Mouse (Mus musculus): Measurements from ENCODE around the gene Ndufs8.
"Not testable (repeated sequence)": the region's sequence is repeated elsewhere in the genome, so short reads cannot be mapped to it uniquely, and the experiment has no call there.

Gene Ndufs8

GRCm38 (mm10) chr19:3912337-3913204, at the start of gene Ndufs8:
Ndufs8 (minus strand) TSS chr19:3912774.
- DNase-seq (ENCODE audit: low spot score in 2 of 2), result peak; percentile 86 to 89

GRCm38 (mm10) chr19:3961805-3962204, 49.2 kb upstream of the Ndufs8 start:
- DNase-seq (ENCODE audit: low spot score in 2 of 2), result not testable (repeated sequence)

GRCm38 (mm10) chr19:3960211-3960610, 47.6 kb upstream of the Ndufs8 start:
- no peak for DNase-seq (ENCODE audit: low spot score in 2 of 2)

GRCm38 (mm10) chr19:3959030-3959429, 46.5 kb upstream of the Ndufs8 start:
- DNase-seq (ENCODE audit: low spot score in 2 of 2), result no peak

- no peak for DNase-seq (ENCODE audit: low spot score in 2 of 2)
Observed at GRCm38 (mm10) chr19:3958470-3958869, 45.9 kb upstream of the Ndufs8 start, which contains the start of gene Aldh3b3. Aldh3b3 (plus strand) TSS chr19:3958645.

- DNase-seq (ENCODE audit: low spot score in 2 of 2), result not testable (repeated sequence)
Observed at GRCm38 (mm10) chr19:3957296-3958036, 44.9 kb upstream of the Ndufs8 start.

GRCm38 (mm10) chr19:3955804-3956203, 43.2 kb upstream of the Ndufs8 start:
- DNase-seq (ENCODE audit: low spot score in 2 of 2), result no peak

GRCm38 (mm10) chr19:3955033-3955432, 42.5 kb upstream of the Ndufs8 start:
- DNase-seq (ENCODE audit: low spot score in 2 of 2), result no peak

GRCm38 (mm10) chr19:3952099-3952498, 39.5 kb upstream of the Ndufs8 start:
- DNase-seq (ENCODE audit: low spot score in 2 of 2), result no peak

GRCm38 (mm10) chr19:3951461-3951860, 38.9 kb upstream of the Ndufs8 start:
- no peak for DNase-seq (ENCODE audit: low spot score in 2 of 2)

GRCm38 (mm10) chr19:3950331-3950730, 37.8 kb upstream of the Ndufs8 start:
- no peak for DNase-seq (ENCODE audit: low spot score in 2 of 2)

- no peak for DNase-seq (ENCODE audit: low spot score in 2 of 2)
Observed at GRCm38 (mm10) chr19:3948546-3948945, 36.0 kb upstream of the Ndufs8 start.

- DNase-seq (ENCODE audit: low spot score in 2 of 2), result no peak
Observed at GRCm38 (mm10) chr19:3947813-3948212, 35.2 kb upstream of the Ndufs8 start.

GRCm38 (mm10) chr19:3946715-3947114, 34.1 kb upstream of the Ndufs8 start:
- no peak for DNase-seq (ENCODE audit: low spot score in 2 of 2)

GRCm38 (mm10) chr19:3945872-3946564, 33.4 kb upstream of the Ndufs8 start:
- no peak for DNase-seq (ENCODE audit: low spot score in 2 of 2)

- no peak for DNase-seq (ENCODE audit: low spot score in 2 of 2)
Observed at GRCm38 (mm10) chr19:3942986-3943735, 30.6 kb upstream of the Ndufs8 start.

- DNase-seq (ENCODE audit: low spot score in 2 of 2), result no peak
Observed at GRCm38 (mm10) chr19:3942315-3942714, 29.7 kb upstream of the Ndufs8 start.

- DNase-seq (ENCODE audit: low spot score in 2 of 2), result no peak
Observed at GRCm38 (mm10) chr19:3935896-3936850, 23.6 kb upstream of the Ndufs8 start.

- peak in 1 of 2 experiments; percentile 68 for DNase-seq (ENCODE audit: low spot score in 2 of 2)
Observed at GRCm38 (mm10) chr19:3935032-3935895, 22.7 kb upstream of the Ndufs8 start, which contains the start of gene Unc93b1. Unc93b1 (plus strand) TSS chr19:3935186.
